Mouse (Mus musculus): ENCODE results near the gene D030056L22Rik. TPM values are rescaled to one million over a fixed set of nuclear protein-coding genes. Genes with fewer than 3 reads are reported as not detected.
"Not testable (repeated sequence)": the region's sequence is repeated elsewhere in the genome, so short reads cannot be mapped to it uniquely, and the experiment has no call there.

Gene D030056L22Rik
- polyA plus RNA-seq, 1 experiment from 2014 or later: 30.5 TPM

DNA sequence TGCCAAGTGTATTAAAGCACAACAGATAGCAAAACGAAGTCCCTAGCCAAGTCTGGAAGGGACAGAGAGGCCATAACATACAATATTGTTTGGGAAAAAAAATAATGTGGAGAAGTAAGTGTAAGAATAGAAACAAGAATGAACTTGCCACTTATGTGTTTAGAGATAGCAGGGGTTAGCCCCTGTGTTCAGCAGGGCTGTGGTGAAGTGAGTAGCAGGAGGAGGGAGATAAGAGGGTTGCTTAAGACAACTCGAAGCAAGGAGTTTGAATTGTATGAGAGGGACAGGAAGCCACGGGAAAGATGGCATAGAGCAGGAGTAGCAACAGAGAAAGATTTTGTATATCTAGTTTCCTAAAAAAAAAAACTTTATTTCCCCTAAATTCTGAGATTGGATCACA, 20.8 kb upstream of the D030056L22Rik start:
- no peaks in the 10 kb centered on the region for H3K9me3 ChIP-seq (ENCODE audit: low read length)
- H3K4me1 ChIP-seq (ENCODE audit: insufficient read depth, low read length): no peaks in the 10 kb centered on the region
- no peak for ATAC-seq (ENCODE audit: low FRiP score, low TSS enrichment)
- peaks cover 19% of the 10 kb centered on the region for H3K36me3 ChIP-seq (ENCODE audit: insufficient read depth, low read length)
- H3K27me3 ChIP-seq (ENCODE audit: insufficient read depth, low read length): no peaks in the 10 kb centered on the region
- H3K9ac ChIP-seq (replicated peaks; ENCODE audit: low read length): no peak overlapping the region
- no peak overlapping the region for H3K4me3 ChIP-seq (ENCODE audit: low read length)
- H3K4me2 ChIP-seq (replicated peaks; ENCODE audit: low read depth, low read length): no peak overlapping the region
- H3K27ac ChIP-seq (ENCODE audit: low read length): no peak overlapping the region
- WGBS: 87% methylated on average over 3 of the region's 3 CpGs

DNA sequence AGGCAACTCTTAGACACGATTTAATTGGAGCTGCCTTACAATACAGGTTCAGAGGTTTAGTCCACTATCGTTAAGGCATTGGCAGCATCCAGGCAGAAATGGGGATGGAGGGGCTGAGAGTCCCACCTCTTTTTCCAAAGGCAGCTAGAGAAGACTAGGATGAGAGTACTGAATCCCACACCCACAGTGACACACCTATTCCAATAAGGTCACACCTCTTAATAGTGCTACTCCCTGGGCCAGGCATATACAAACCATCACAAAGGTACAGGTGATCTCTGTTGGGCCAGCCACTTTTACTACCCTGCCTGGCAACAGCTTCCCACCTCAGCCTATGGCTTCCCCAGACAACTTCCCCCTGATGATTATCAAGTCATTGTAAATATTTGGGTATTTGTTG, 20.2 kb upstream of the D030056L22Rik start:
- WGBS: 87% methylated on average over 2 of the region's 2 CpGs
- H3K9ac ChIP-seq (replicated peaks; ENCODE audit: low read length): no peak overlapping the region

GRCm38 (mm10) chr19:18695116-18695515, 17.9 kb upstream of the D030056L22Rik start:
- H3K9ac ChIP-seq (replicated peaks; ENCODE audit: low read length): no peak overlapping the region
- H3K9me3 ChIP-seq (ENCODE audit: low read length): no peaks in the 10 kb centered on the region
- no peak overlapping the region for H3K4me2 ChIP-seq (replicated peaks; ENCODE audit: low read depth, low read length)
- H3K4me3 ChIP-seq (ENCODE audit: low read length): no peak overlapping the region
- 95% methylated on average over 3 of the region's 3 CpGs for WGBS
- H3K4me1 ChIP-seq (ENCODE audit: insufficient read depth, low read length): no peaks in the 10 kb centered on the region
- H3K27me3 ChIP-seq (ENCODE audit: insufficient read depth, low read length): no peaks in the 10 kb centered on the region
- no peak overlapping the region for H3K27ac ChIP-seq (ENCODE audit: low read length)
- peaks cover 19% of the 10 kb centered on the region for H3K36me3 ChIP-seq (ENCODE audit: insufficient read depth, low read length)
- no peak for ATAC-seq (ENCODE audit: low FRiP score, low TSS enrichment)

More for the DNA sequence above, 20.2 kb upstream of the D030056L22Rik start:
- H3K27ac ChIP-seq (ENCODE audit: low read length): no peak overlapping the region
- H3K4me1 ChIP-seq (ENCODE audit: insufficient read depth, low read length): no peaks in the 10 kb centered on the region
- H3K4me2 ChIP-seq (replicated peaks; ENCODE audit: low read depth, low read length): no peak overlapping the region
- no peak overlapping the region for H3K4me3 ChIP-seq (ENCODE audit: low read length)
- peaks cover 19% of the 10 kb centered on the region for H3K36me3 ChIP-seq (ENCODE audit: insufficient read depth, low read length)
- ATAC-seq (ENCODE audit: low FRiP score, low TSS enrichment): no peak
- no peaks in the 10 kb centered on the region for H3K27me3 ChIP-seq (ENCODE audit: insufficient read depth, low read length)
- no peaks in the 10 kb centered on the region for H3K9me3 ChIP-seq (ENCODE audit: low read length)

DNA sequence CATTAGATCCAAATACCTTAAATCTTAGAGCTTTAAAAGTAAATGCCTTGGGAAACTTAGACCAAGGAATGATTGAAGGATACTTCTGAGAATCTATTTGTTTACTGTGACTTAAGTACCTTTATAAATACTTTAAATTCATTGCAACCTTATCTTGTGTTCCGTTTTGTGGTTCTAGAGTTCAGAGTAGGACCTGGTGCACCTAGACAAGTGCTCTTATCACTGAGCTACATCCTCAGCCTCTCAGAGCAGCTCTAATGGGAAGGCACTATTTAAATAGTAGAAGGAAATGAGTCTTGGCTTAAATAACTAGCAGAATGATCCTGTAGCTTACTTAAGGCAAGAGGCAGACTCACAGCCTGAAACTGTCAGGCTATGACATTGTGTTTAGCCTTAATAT, 17.4 kb upstream of the D030056L22Rik start:
- Histone ChIP-seq H3K4me1 (ENCODE audit: insufficient read depth, low read length) (no peaks in the 10 kb centered on the region), H3K36me3 (ENCODE audit: insufficient read depth, low read length) (peaks cover 19% of the 10 kb centered on the region), H3K4me2 (replicated peaks; ENCODE audit: low read depth, low read length) (no peak overlapping the region), H3K27ac (ENCODE audit: low read length) (no peak overlapping the region), H3K9ac (replicated peaks; ENCODE audit: low read length) (no peak overlapping the region), H3K4me3 (ENCODE audit: low read length) (no peak overlapping the region), H3K9me3 (ENCODE audit: low read length) (no peaks in the 10 kb centered on the region), H3K27me3 (ENCODE audit: insufficient read depth, low read length) (no peaks in the 10 kb centered on the region)
- WGBS: 95% methylated on average over 1 of the region's 1 CpGs
- no peak for ATAC-seq (ENCODE audit: low FRiP score, low TSS enrichment)

DNA sequence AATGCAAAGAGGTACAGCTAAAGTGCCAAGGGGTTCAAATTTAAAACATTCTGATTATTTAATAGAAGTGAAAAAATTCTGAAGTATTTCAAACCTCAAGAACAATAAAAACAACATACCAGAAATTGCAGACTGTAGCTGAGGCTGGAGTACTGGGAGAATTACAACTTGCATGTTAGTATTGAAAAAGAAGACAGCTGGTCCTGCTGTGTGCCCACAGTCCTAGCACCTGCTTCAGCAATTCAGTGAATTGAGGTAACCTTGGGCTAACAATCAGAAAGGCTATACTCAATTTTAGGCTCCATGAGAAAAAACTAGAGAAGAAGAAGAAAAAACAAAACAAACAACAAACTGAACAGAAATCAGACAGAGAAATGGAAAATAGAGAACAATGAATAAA, 4.9 kb upstream of the D030056L22Rik start:
- no peak overlapping the region for H3K4me3 ChIP-seq (ENCODE audit: low read length)
- ATAC-seq (ENCODE audit: low FRiP score, low TSS enrichment): no peak
- no peak overlapping the region for H3K27ac ChIP-seq (ENCODE audit: low read length)
- H3K4me1 ChIP-seq (ENCODE audit: insufficient read depth, low read length): no peaks in the 10 kb centered on the region
- H3K27me3 ChIP-seq (ENCODE audit: insufficient read depth, low read length): no peaks in the 10 kb centered on the region
- no peaks in the 10 kb centered on the region for H3K36me3 ChIP-seq (ENCODE audit: insufficient read depth, low read length)
- H3K9me3 ChIP-seq (ENCODE audit: low read length): no peaks in the 10 kb centered on the region
- H3K9ac ChIP-seq (replicated peaks; ENCODE audit: low read length): no peak overlapping the region
- no peak overlapping the region for H3K4me2 ChIP-seq (replicated peaks; ENCODE audit: low read depth, low read length)

DNA sequence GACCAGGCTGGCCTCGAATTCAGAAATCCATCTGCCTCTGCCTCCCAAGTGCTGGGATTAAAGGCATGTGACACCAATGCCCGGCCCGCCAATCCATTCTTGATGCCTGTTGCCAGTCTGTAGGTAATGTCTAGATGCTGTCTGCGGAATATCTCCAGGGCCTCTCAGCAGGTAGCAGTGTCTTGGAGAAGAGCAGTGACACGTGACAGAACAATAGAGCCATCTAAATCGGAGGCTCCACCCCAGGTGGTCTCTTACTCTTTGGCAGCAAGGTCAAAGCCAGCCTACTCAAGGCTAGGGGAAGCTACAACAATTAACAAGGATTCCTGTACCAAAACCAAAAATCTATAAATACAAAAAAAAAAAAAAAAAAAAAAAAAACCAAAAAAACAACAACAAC, 2.1 kb upstream of the D030056L22Rik start:
- Histone ChIP-seq H3K4me2 (replicated peaks; ENCODE audit: low read depth, low read length) (no peak overlapping the region), H3K4me1 (ENCODE audit: insufficient read depth, low read length) (peaks cover 18% of the 10 kb centered on the region), H3K36me3 (ENCODE audit: insufficient read depth, low read length) (no peaks in the 10 kb centered on the region), H3K9me3 (ENCODE audit: low read length) (no peaks in the 10 kb centered on the region), H3K27ac (ENCODE audit: low read length) (no peak overlapping the region), H3K9ac (replicated peaks; ENCODE audit: low read length) (no peak overlapping the region), H3K27me3 (ENCODE audit: insufficient read depth, low read length) (no peaks in the 10 kb centered on the region), H3K4me3 (ENCODE audit: low read length) (no peak overlapping the region)
- 79% methylated on average over 6 of the region's 6 CpGs for WGBS
- ATAC-seq (ENCODE audit: low FRiP score, low TSS enrichment): no peak

GRCm38 (mm10) chr19:18711589-18711988, 1.4 kb upstream of the D030056L22Rik start:
- no peak for ATAC-seq (ENCODE audit: low FRiP score, low TSS enrichment)
- 88% methylated on average over 9 of the region's 9 CpGs for whole genome bisulfite sequencing
- H3K4me2 ChIP-seq (replicated peaks; ENCODE audit: low read depth, low read length): no peak overlapping the region
- H3K4me1 ChIP-seq (ENCODE audit: insufficient read depth, low read length): peaks cover 21% of the 10 kb centered on the region
- H3K4me3 ChIP-seq (ENCODE audit: low read length): no peak overlapping the region
- no peaks in the 10 kb centered on the region for H3K27me3 ChIP-seq (ENCODE audit: insufficient read depth, low read length)
- no peaks in the 10 kb centered on the region for H3K36me3 ChIP-seq (ENCODE audit: insufficient read depth, low read length)
- no peaks in the 10 kb centered on the region for H3K9me3 ChIP-seq (ENCODE audit: low read length)
- no peak overlapping the region for H3K27ac ChIP-seq (ENCODE audit: low read length)
- no peak overlapping the region for H3K9ac ChIP-seq (replicated peaks; ENCODE audit: low read length)

- WGBS: 56% methylated on average over 16 of the region's 16 CpGs
- H3K36me3 ChIP-seq (ENCODE audit: insufficient read depth, low read length): no peaks in the 10 kb centered on the region
- peak overlapping the region; percentile 98 for H3K27ac ChIP-seq (ENCODE audit: low read length)
- peaks cover 21% of the 10 kb centered on the region for H3K4me1 ChIP-seq (ENCODE audit: insufficient read depth, low read length)
- H3K4me3 ChIP-seq (ENCODE audit: low read length): peak overlapping the region; percentile 72
- ATAC-seq (ENCODE audit: low FRiP score, low TSS enrichment): no peak
- peak overlapping the region; percentile 84 for H3K9ac ChIP-seq (replicated peaks; ENCODE audit: low read length)
- H3K27me3 ChIP-seq (ENCODE audit: insufficient read depth, low read length): no peaks in the 10 kb centered on the region
- H3K4me2 ChIP-seq (replicated peaks; ENCODE audit: low read depth, low read length): peak overlapping the region; percentile 60
- H3K9me3 ChIP-seq (ENCODE audit: low read length): no peaks in the 10 kb centered on the region
Observed at GRCm38 (mm10) chr19:18712153-18712865, 684 bp upstream of the D030056L22Rik start.

- not testable (repeated sequence) for H3K9me3 ChIP-seq (ENCODE audit: low read length); H3K27me3 ChIP-seq (ENCODE audit: insufficient read depth, low read length); H3K36me3 ChIP-seq (ENCODE audit: insufficient read depth, low read length)
- Histone ChIP-seq H3K27ac (ENCODE audit: low read length) (peak overlapping the region; percentile 98), H3K4me3 (ENCODE audit: low read length) (peak overlapping the region; percentile 72), H3K9ac (replicated peaks; ENCODE audit: low read length) (peak overlapping the region; percentile 86), H3K4me1 (ENCODE audit: insufficient read depth, low read length) (peaks cover 21% of the 10 kb centered on the region), H3K4me2 (replicated peaks; ENCODE audit: low read depth, low read length) (peak overlapping the region; percentile 78)
- under 1% methylated on average over 37 of the region's 46 CpGs for WGBS
- ATAC-seq (ENCODE audit: low FRiP score, low TSS enrichment): peak; percentile 68; the same call in 1 of the 2 replicates
Observed at GRCm38 (mm10) chr19:18713357-18713756, 364 bp downstream of the D030056L22Rik start.

DNA sequence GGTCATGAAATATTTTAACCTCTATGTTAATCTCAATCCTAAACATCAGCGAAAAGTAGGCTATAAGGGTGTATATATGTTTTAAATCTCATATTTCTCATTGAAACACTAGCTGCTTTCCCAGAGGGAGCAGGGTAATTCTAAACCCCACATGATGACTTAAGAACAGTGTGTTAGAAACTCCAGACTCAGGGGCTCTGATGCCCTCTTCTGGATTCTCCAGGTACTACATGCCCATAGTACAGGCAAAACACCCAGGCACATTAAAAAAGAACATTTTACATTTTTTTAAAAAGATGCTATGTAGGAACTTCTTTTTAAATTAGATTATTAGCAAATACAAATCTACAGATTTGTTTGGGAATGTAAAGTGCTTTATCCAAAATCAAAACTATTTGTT, 3.4 kb downstream of the D030056L22Rik start:
- Histone ChIP-seq H3K4me3 (ENCODE audit: low read length) (no peak overlapping the region), H3K27ac (ENCODE audit: low read length) (no peak overlapping the region), H3K4me1 (ENCODE audit: insufficient read depth, low read length) (peaks cover 21% of the 10 kb centered on the region), H3K9me3 (ENCODE audit: low read length) (no peaks in the 10 kb centered on the region), H3K36me3 (ENCODE audit: insufficient read depth, low read length) (peaks cover 4% of the 10 kb centered on the region), H3K27me3 (ENCODE audit: insufficient read depth, low read length) (no peaks in the 10 kb centered on the region), H3K4me2 (replicated peaks; ENCODE audit: low read depth, low read length) (no peak overlapping the region), H3K9ac (replicated peaks; ENCODE audit: low read length) (no peak overlapping the region)
- 23% methylated on average over 1 of the region's 1 CpGs for WGBS
- no peak for ATAC-seq (ENCODE audit: low FRiP score, low TSS enrichment)

Data from kidney, embryonic 16.5 days (tissue).